Mouse (Mus musculus): ENCODE results near the gene Mcub. TPM values are rescaled to one million over a fixed set of nuclear protein-coding genes. Genes with fewer than 3 reads are reported as not detected.

Mcub gene
- polyA plus RNA-seq (2015; fragmentation: Nextera tagmentation; extraction: Ambion mirVana) = 4.4 and 5.1 TPM in 2 replicates

DNA sequence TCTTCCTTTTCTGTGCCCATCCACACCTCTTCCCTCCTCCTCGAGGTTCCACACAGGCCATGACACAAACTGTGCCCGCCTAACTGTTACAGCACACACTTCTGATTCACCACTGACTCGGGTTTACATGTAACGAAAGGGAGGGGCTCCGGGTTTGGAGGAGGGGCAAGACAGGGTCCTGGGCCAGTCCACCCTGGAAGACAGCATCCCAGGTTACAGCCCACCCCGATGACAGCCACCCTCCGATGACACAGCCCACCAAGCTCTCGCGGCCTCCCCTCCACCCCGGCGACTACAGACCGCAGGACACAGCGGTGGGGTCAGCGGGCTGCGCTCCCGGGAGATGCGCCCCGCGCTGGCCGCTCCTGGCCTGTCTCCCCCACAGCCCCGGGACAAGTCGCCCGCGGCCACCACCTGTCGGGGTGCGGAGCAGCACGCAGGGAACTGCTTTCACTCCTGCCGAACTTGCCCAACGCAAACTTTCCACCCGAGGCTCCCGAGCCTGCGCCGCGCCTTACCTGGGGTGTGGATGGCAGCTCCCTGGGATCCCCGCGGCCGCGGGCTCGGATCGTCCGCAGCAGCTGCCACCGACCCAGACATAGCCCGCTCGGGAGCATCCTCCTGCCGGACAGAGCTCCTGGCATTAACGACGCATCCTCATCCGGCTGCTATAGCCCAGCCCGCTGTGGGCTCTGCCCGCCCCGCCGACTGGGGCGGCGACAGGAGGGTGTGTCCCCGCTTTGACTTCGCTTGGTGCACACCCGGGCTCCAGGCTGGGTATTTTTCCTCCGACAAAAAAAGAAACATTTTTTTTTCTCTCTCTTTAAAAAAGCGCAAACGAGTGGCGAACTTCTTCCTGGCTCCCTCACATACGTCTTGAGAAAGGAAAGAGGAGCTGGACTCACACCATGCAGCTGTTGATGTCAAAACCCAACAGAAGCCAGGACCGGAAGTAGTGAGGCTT, at the start of gene Mcub:
TSS of gene Mcub (minus strand) at position 775 of the 964 bp plus-strand sequence.
- peaks cover 18% of the 10 kb centered on the region for H3K4me1 ChIP-seq
- peak within 1 kb of the TSS; percentile 57 for H3K4me3 ChIP-seq (replicated peaks)
- H3K9ac ChIP-seq = peak within 1 kb of the TSS; percentile 44
- no peaks in the 10 kb centered on the region for H3K9me3 ChIP-seq
- peak within 1 kb of the TSS; percentile 100 for H3K4me2 ChIP-seq
- peak; percentile 83; the same call in 1 of the 2 replicates for ATAC-seq (ENCODE audit: insufficient read depth, low FRiP score, low read depth)
- H3K27ac ChIP-seq = no peak within 1 kb of the TSS
- under 1% methylated on average over 63 of the region's 63 CpGs for WGBS
- peaks cover 7% of the 10 kb centered on the region; the same call in 1 of the 2 replicates for H3K27me3 ChIP-seq (replicated peaks)
- H3K36me3 ChIP-seq = no peaks in the 10 kb centered on the region

DNA sequence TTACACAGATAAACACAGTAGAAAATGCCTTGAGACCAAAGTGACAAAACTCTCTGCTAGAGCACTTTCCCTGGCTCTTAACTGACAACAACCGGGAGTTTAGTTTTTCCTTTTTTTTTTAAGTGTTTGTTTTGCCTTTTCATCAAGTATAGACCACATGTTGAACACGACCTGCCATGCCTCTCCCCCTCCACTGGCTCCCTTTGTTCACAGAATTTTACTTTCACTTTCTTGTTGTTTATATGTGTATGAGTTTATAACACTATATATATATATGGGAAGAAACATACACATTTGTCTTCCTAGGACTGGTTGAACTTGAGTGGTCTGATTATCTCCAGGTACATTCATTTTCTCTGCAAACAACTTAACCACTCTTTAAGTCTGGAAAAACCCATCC, 42.9 kb upstream of the Mcub start:
- Histone ChIP-seq H3K9ac (no peak overlapping the region), H3K27me3 (replicated peaks) (no peaks in the 10 kb centered on the region), H3K9me3 (no peaks in the 10 kb centered on the region), H3K4me1 (no peaks in the 10 kb centered on the region), H3K4me3 (replicated peaks) (no peak overlapping the region), H3K4me2 (no peak overlapping the region), H3K36me3 (peaks cover 8% of the 10 kb centered on the region), H3K27ac (no peak overlapping the region)
- WGBS = 79% methylated on average over 2 of the region's 2 CpGs
- no peak for ATAC-seq (ENCODE audit: insufficient read depth, low FRiP score, low read depth)

DNA sequence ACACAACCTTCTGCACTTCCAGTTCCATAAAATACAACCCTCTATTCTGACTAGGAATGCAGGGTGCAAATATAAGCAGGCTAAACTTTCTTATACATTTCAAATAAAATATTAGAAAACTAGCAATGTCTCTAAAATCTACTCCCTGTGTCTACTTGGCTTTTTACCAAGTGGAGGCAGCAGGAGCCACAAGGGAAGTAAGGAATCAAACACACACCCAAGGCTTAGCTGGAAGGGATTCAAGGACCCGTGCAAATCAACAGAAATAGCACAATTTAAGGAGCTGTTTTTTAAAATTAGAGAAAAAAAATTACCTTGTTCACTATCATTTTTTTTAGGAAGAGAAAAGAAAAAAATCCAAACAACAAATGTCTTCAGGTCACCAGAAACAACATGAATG, 41.2 kb upstream of the Mcub start:
- H3K4me1 ChIP-seq = no peaks in the 10 kb centered on the region
- no peak overlapping the region for H3K4me2 ChIP-seq
- no peak for ATAC-seq (ENCODE audit: insufficient read depth, low FRiP score, low read depth)
- H3K27ac ChIP-seq = no peak overlapping the region
- no peaks in the 10 kb centered on the region for H3K9me3 ChIP-seq
- no peak overlapping the region for H3K9ac ChIP-seq
- 68% methylated on average over 1 of the region's 1 CpGs for WGBS
- peaks cover 17% of the 10 kb centered on the region; the same call in 1 of the 2 replicates for H3K36me3 ChIP-seq
- no peaks in the 10 kb centered on the region for H3K27me3 ChIP-seq (replicated peaks)
- H3K4me3 ChIP-seq (replicated peaks) = no peak overlapping the region

GRCm38 (mm10) chr3:130006141-130006540, 36.1 kb upstream of the Mcub start:
- ATAC-seq (ENCODE audit: insufficient read depth, low FRiP score, low read depth) = no peak
- H3K4me1 ChIP-seq = no peaks in the 10 kb centered on the region
- no peaks in the 10 kb centered on the region for H3K27me3 ChIP-seq (replicated peaks)
- no peak overlapping the region for H3K9ac ChIP-seq
- 87% methylated on average over 7 of the region's 7 CpGs for WGBS
- H3K9me3 ChIP-seq = no peaks in the 10 kb centered on the region
- peaks cover 49% of the 10 kb centered on the region for H3K36me3 ChIP-seq
- H3K4me2 ChIP-seq = no peak overlapping the region
- H3K4me3 ChIP-seq (replicated peaks) = no peak overlapping the region
- H3K27ac ChIP-seq = no peak overlapping the region

- Histone ChIP-seq H3K36me3 (peaks cover 54% of the 10 kb centered on the region), H3K27me3 (replicated peaks) (no peaks in the 10 kb centered on the region)
- WGBS = 93% methylated on average over 11 of the region's 11 CpGs
Measured at GRCm38 (mm10) chr3:130000926-130001325, 30.9 kb upstream of the Mcub start.

DNA sequence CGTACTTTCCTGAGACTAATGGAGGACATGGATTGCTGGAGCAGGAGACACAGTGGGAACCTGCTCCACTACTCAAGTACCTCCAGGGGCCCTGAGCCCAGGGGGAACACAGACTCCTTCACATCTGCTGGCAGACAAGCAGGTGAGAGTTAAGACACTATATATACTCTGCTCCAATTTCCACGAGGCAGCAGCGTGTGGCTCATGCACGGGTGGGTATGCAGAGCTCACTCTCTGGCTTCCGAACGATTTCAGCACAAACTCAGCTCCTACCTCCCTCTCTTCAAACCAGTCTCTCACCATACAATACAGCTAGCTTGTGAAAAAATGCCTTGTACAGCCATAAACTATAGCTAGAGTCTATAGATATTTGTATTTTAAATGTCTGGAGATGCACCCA, 28.5 kb upstream of the Mcub start:
- no peak overlapping the region for H3K9ac ChIP-seq
- no peaks in the 10 kb centered on the region for H3K4me1 ChIP-seq
- no peak for ATAC-seq (ENCODE audit: insufficient read depth, low FRiP score, low read depth)
- H3K27me3 ChIP-seq (replicated peaks) = no peaks in the 10 kb centered on the region
- WGBS = 90% methylated on average over 6 of the region's 6 CpGs
- H3K4me2 ChIP-seq = no peak overlapping the region
- no peak overlapping the region for H3K4me3 ChIP-seq (replicated peaks)
- no peaks in the 10 kb centered on the region for H3K9me3 ChIP-seq
- H3K27ac ChIP-seq = no peak overlapping the region
- H3K36me3 ChIP-seq = peaks cover 49% of the 10 kb centered on the region

More at GRCm38 (mm10) chr3:130000926-130001325, 30.9 kb upstream of the Mcub start:
- ATAC-seq (ENCODE audit: insufficient read depth, low FRiP score, low read depth) = no peak
- H3K4me2 ChIP-seq = no peak overlapping the region
- H3K4me1 ChIP-seq = no peaks in the 10 kb centered on the region
- H3K9ac ChIP-seq = no peak overlapping the region
- no peak overlapping the region for H3K27ac ChIP-seq
- no peak overlapping the region for H3K4me3 ChIP-seq (replicated peaks)
- no peaks in the 10 kb centered on the region for H3K9me3 ChIP-seq

DNA sequence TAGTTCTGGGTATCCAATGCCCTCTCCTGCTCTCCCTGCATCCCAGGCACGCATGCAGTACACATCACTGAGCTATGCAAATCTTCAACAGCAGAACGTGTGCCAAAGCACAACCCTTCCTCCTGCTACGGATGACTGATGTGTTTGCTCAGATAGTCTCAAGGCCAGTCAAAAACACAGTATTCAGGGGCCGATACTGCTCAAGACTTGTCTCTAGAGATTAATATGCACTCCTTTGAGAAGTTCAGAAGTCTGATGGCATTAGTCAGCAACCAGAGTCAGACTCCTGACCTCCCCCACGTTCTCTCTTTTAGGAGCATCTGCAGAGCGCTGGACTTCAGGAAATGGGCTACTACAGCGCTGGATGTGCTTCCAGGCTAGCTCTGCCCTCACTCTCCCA, 28.0 kb upstream of the Mcub start:
- no peak overlapping the region for H3K4me2 ChIP-seq
- no peak overlapping the region for H3K4me3 ChIP-seq (replicated peaks)
- no peak overlapping the region for H3K27ac ChIP-seq
- H3K9me3 ChIP-seq = no peaks in the 10 kb centered on the region
- no peak overlapping the region for H3K9ac ChIP-seq
- no peaks in the 10 kb centered on the region for H3K27me3 ChIP-seq (replicated peaks)
- H3K4me1 ChIP-seq = no peaks in the 10 kb centered on the region
- no peak for ATAC-seq (ENCODE audit: insufficient read depth, low FRiP score, low read depth)
- 71% methylated on average over 7 of the region's 7 CpGs for WGBS
- peaks cover 52% of the 10 kb centered on the region for H3K36me3 ChIP-seq

DNA sequence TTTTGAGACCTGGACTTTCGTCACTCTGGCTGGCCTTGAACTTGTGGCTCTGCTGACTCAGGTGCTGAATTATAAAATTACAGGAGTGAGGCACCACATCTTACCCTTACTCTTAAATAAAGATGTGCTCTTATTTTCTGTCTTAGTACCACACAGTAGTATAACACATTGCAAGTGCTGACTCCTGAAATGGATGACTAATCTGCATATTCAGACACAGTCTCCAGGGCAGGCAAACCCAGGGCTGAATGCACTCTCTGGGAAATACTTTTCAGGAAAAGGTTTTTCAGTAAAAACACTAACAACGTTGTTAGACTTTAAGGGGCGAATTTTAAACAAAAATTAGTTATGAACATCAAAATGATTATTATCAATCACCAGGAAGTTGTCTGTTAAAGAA, 27.3 kb upstream of the Mcub start:
- H3K4me1 ChIP-seq = no peaks in the 10 kb centered on the region
- no peak overlapping the region for H3K4me3 ChIP-seq (replicated peaks)
- H3K27ac ChIP-seq = no peak overlapping the region
- no peaks in the 10 kb centered on the region for H3K9me3 ChIP-seq
- no peak overlapping the region for H3K9ac ChIP-seq
- H3K4me2 ChIP-seq = no peak overlapping the region
- no peaks in the 10 kb centered on the region for H3K27me3 ChIP-seq (replicated peaks)
- peaks cover 48% of the 10 kb centered on the region for H3K36me3 ChIP-seq
- ATAC-seq (ENCODE audit: insufficient read depth, low FRiP score, low read depth) = no peak
- WGBS = 77% methylated on average over 3 of the region's 3 CpGs

GRCm38 (mm10) chr3:129987297-129987696, 17.3 kb upstream of the Mcub start:
- H3K9ac ChIP-seq = no peak overlapping the region
- H3K27ac ChIP-seq = no peak overlapping the region
- peaks cover 49% of the 10 kb centered on the region for H3K36me3 ChIP-seq
- no peak overlapping the region for H3K4me2 ChIP-seq
- 95% methylated on average over 13 of the region's 13 CpGs for WGBS
- no peak overlapping the region for H3K4me3 ChIP-seq (replicated peaks)
- H3K4me1 ChIP-seq = no peaks in the 10 kb centered on the region
- no peak for ATAC-seq (ENCODE audit: insufficient read depth, low FRiP score, low read depth)
- no peaks in the 10 kb centered on the region for H3K9me3 ChIP-seq
- H3K27me3 ChIP-seq (replicated peaks) = no peaks in the 10 kb centered on the region

DNA sequence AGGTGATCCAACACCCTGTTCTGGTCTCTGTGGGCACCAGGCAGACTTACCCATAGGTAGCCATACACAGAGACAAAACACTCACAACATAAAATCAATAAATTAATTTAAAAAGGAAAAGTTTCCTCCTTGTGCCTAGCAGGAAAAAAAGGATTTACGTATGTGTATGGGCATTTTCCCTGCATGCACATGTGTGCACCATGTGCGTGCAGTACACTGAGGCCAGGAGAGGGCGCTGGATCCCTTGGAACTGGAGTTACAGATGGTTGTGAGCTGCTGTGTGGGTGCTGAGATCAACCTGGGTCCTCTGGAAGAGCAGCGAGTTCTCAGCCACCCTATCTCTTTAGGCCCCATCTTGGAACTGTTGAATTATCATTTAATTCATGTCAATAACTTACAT, 15.3 kb upstream of the Mcub start:
- H3K4me1 ChIP-seq = no peaks in the 10 kb centered on the region
- 86% methylated on average over 4 of the region's 4 CpGs for WGBS
- H3K36me3 ChIP-seq = peaks cover 46% of the 10 kb centered on the region
- ATAC-seq (ENCODE audit: insufficient read depth, low FRiP score, low read depth) = no peak
- no peaks in the 10 kb centered on the region for H3K27me3 ChIP-seq (replicated peaks)
- H3K4me2 ChIP-seq = no peak overlapping the region
- no peak overlapping the region for H3K9ac ChIP-seq
- no peak overlapping the region for H3K4me3 ChIP-seq (replicated peaks)
- no peak overlapping the region for H3K27ac ChIP-seq
- H3K9me3 ChIP-seq = no peaks in the 10 kb centered on the region

DNA sequence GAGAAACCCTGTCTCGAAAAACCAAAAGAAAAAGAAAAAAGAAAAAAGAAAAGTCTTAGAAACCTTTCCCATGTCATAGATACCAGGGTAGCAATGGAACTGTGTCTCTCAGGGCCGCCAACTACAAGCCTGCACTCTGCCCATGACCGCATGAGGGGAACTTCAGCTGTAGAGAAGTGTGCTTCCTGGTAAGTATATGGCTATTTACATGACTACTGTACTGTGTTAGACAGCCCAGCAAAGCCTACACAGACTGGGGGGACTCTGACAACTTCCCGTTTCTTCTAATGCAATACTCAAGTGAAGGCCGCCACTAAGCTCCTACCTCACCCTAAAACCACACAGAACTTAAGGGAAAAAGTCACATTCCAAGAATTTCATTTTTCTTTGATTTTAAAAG, 14.8 kb upstream of the Mcub start:
- ATAC-seq (ENCODE audit: insufficient read depth, low FRiP score, low read depth) = no peak
- Histone ChIP-seq H3K27ac (no peak overlapping the region), H3K4me1 (no peaks in the 10 kb centered on the region), H3K36me3 (peaks cover 41% of the 10 kb centered on the region), H3K27me3 (replicated peaks) (no peaks in the 10 kb centered on the region), H3K9ac (no peak overlapping the region), H3K4me3 (replicated peaks) (no peak overlapping the region), H3K9me3 (no peaks in the 10 kb centered on the region), H3K4me2 (no peak overlapping the region)
- 94% methylated on average over 5 of the region's 5 CpGs for WGBS

DNA sequence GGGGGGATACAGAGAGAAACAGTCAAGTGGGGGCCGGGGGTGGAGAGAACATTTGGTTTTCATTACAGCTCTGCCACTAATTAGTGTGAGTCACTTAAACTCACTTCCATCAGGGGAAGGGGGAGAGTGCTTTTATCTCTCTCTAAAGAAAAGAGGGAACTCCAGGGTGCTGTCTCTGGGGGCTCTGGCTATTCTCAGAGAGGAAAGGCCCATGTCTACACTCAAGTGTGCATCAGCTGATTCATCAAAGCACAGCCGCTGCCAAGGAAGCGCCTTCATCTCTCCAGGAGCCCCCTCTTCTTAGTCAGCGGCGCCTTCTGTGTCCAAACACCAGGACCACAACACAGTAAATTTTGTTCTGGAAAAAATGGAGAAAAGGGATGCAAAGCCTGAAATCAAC, 12.3 kb upstream of the Mcub start:
- Histone ChIP-seq H3K4me3 (replicated peaks) (no peak overlapping the region), H3K4me2 (no peak overlapping the region), H3K9ac (no peak overlapping the region), H3K4me1 (no peaks in the 10 kb centered on the region), H3K36me3 (peaks cover 21% of the 10 kb centered on the region), H3K27me3 (replicated peaks) (no peaks in the 10 kb centered on the region), H3K9me3 (no peaks in the 10 kb centered on the region), H3K27ac (no peak overlapping the region)
- WGBS = 59% methylated on average over 5 of the region's 5 CpGs
- no peak for ATAC-seq (ENCODE audit: insufficient read depth, low FRiP score, low read depth)

All from stomach, embryonic 15.5 days (tissue).